Mouse (Mus musculus) liver (tissue): Measurements from ENCODE around the gene Atp1a4.
A peak's percentile ranks its signal among the peaks of the same experiment; 100 is the strongest.

Source experiments
- DNase-seq: peaks from one replicate; pipeline ENCODE4 v3.0.0-alpha.2; 2020; ENCODE audit warnings: mixed read lengths

Atp1a4 gene

DNA sequence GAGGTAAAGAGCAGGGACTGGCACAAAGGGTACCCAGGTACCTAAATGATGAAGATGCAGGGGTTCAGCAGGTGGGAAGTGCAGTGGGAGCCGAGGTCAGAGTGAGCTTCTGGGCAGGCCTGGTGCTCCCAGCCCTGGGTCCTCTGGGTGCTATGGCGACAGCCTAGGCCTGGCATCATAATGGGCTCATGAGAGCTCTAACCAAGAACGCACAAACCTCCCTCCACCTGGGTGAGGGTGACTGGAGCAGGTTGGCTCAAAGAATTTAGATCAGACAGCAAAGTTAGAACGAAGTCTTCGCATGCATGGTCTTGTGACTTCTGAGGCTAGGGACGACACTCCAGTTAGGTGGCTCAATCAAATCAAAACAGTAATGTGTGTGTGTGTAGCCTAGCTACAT is at the start of gene Atp1a4:
Gene Atp1a4, minus strand, starts transcription at position 101 of the 400 bp plus-strand sequence.
- DNase-seq = no peak

DNA sequence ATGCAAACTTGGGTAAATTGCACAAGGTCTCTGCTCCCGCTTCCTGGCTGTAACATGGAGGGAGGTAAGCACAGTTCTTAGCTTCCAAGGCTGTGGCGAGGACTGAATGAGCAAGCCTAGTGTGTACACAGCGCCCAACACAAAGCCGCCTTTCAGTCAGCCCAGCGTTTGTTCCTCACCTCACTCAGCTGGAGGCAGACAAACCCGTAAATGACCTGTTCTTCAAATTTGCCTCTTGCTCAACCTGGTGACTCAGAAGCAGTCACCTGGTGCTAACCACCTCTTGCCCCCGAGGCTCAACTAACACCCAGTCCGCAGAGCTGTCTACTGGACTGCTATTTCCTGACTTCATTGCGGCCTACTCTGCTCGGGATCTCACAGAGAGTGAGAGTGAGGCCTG is 49.7 kb upstream of the Atp1a4 start:
- DNase-seq = no peak

DNA sequence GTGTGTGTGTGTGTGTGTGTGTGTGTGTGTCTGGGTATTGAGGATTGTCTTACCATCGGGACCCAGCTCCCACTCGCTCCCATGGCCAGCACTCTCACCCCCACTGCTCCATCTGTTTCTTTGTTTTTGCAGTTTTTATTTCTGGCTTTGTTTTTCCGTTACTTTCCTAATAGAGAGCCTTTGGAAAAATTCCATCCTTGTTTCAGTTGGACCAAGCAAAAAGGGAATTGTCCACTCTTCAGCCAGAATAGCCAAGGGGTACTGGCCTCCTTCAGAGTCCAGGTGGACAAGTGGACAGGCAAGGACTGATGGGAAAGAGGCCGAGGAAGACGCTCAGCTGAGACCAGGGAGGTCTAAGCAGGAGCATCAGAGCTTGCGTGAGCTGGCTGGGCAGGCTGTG is 48.7 kb upstream of the Atp1a4 start:
- no peak for DNase-seq

DNA sequence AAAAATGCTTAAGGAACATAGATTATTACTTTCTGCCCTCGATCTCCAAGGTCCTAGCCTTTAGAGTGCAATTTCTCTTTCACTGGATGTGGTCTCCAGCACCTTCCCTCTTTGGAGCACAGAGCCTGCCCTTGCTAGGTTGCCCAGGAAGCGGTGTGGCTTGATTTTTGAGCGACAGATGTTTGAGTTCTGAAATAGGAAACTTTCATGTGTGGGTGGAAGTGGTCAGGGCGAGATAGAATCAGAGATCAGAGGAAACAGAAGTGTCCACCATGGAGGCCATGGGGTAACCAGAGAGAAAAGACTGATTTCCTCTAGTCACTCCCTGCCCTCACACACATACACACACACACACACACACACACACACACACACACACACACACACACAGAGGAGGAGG is 48.0 kb upstream of the Atp1a4 start:
- no peak for DNase-seq

DNA sequence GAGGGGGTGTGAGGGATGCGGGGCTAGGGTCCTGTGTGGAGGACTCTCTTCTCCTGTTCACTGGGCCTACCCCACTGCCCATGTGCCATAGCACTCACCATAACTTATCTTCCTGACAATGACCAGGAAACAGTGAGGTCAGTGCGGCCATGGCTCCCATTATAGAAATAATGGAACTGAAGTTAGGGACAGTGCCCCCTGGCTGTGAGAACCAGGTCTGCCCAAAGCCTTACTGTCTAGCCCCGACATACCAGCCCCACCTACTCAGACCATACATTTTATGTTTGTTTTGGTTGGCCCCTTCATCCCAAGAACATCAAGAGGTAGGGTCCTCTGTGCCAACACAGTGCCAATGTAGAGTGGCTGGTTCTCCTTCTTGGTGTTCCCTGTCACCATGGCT is 47.4 kb upstream of the Atp1a4 start:
- no peak for DNase-seq

DNA sequence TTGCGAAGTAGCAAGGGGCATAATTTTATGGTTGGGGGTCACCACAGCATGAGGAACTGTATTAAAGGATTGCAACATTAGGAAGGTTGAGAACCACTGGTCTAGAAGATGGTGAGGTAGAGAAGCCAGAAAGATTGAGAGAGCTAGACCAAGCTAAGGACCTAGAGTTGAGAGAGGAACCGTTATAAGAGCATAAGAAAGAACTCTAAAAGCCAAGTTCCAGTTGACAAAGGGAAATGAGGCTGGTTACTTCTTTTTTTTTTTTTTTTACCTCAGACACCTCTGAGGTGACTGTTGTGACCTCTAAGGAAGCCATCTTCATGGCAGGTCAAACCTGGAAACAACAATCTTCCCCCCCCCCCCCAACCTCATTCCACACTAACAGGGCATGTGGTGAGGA is 46.9 kb upstream of the Atp1a4 start:
- DNase-seq = no peak

DNA sequence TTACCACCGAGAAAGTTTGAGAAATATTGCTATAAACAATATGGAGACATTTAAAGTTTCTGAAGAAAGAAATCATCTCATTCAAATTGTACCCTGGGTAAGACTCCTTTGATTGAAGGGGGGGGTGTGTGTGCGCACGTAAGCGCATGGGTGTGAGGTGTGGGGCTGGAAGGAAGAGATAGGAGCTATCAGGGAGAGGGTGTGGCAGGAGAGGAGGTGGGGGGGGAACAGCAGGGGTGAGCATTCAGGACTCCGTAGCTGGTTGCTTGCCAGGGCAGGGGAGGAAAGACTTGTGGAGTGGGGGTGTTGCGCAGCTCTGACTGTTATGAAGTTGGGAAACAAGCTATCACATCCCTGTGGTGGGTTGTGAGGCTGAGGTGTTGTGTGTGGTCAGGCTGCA is 46.2 kb upstream of the Atp1a4 start:
- DNase-seq = peak; percentile 65

DNA sequence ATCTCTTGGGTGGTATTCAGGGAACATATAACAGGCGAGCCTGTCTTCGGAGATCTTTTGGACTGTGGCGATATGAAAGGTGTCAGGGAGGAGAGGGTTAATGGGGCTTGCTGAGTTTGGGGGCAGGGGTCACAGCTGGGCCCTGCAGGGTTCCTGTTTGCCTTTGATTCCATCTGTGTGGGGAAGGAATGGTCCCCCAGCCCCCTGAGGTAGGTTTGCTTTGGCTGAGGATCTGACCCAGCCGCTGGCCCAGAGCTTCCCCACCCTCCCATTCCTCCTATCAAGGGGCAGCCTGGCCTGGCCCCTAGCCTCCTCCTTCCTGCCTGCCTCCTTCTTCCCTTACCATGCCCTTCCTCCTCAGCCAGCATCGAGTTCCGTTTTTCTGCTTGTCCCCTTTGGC is 44.6 kb upstream of the Atp1a4 start:
- DNase-seq = no peak

DNA sequence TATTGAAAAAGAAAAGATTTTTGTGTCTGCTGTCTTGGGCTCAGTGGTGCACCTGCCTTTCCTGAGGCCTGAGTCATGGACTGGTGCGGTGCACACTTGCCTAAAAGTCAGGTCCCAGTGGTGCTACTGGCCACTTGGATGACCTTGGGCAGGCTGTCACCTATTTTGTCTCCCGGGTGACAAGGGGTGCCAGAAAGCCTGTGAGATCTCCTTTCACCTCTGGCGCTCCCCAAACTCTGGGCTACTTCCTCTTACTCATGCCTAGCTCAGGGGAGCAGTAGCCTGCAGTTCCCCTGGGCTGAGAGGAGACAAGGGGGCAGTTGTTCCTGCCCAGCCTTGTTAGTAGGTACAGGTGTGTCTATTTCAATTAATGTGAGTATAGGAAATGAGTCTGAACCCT is 44.1 kb upstream of the Atp1a4 start:
- DNase-seq = no peak

DNA sequence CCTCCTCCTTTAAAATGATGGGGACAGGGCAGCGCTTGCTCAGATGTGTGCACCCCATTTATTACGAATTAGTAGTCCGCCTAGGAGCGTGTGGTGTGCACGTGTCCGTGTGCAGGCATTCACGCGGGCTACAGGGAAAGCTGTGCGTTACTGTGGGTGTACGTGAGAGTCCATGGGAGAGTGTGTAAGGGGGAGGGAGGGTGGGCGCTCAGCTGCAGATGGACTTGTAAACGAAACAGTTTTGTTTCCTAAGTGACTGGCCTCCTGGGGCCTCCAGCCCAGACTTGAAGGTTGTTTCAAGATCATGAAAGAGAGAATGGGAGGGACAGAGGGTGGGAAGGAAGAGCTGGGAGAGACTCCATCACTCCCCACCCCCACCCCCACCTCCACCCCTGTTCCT is 43.0 kb upstream of the Atp1a4 start:
- no peak for DNase-seq

DNA sequence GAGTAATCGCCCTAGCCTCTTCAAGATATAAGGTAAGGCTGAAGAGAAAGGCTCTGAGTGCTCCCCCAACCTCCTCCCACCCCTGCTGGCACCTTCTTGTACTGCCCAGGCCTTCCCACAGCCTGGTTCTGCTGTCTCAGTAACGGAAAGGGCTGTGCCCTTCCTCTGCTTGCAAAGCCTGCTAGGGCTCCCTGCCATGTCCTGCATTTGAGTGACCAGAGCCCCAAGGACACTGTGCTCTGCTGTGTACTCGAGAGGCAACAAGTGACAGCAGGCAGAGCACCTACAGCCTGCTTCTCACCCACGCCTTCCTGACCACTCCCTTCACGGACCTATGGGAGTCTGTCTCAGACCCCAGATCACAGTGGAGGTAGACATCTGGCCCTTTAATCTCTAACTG is 42.0 kb upstream of the Atp1a4 start:
- DNase-seq = no peak

DNA sequence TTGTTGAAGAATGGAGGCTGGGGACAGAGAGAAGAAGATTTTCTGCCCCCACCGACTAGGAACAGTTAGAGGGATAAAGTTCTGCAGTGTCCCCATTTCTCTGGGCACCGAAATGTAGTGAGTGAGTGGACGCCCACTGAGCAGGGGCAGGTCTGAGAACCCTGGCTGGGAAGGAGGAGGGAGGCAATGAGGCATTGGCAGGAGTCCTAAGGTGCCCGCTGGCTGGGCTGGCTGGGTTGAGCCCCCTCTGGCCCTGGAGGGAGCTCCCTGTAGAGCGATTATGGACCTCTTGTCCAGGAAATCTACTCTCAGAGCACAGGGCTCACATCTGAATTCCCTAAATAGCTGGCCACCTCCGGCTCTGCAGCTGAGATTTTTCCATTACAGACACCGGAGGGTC is 41.3 kb upstream of the Atp1a4 start:
- no peak for DNase-seq

DNA sequence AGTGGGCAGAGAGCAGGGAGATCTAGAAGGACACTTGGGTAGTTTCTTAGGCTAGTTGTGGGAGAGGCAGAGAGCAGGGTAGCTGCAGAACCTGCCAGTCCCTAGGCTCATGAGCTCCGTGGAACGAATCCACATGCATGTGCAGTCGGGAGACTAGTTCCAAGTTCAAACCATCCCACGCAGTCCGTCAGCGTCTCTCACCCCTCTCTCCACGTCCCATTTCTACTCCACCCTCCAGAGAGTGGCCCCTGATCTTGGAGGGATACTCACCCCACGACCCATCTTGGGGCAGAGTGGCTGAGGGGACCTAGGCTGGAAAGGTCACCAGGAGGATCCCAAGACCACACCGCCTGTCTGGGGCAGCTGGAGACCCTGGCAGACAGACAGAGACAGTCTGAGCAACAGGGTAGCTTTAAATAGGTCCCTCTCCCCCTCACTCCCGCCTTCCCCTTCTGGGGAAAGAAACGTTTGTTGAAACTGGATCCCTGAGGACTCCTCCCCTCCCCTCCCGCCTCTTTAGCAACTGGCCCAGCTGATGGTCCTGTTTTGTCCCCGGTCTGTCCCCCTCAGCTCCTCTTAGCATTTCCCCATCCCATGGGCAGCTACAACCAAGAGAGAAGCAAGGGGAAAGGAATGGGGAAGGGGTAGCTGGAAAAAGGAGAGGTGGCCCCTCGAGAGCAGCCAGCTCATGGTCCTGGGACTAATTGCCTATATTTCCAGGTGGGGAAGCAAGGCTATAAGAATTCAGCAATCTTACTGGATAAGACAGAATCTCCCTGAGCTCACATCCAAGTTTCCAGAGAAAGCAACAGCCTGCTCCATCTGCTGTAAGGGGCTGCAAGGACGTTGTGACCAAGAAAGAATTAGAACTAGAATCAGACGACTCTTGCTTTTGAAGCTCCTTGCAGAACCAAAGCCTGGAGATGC is 39.7 kb upstream of the Atp1a4 start, which contains the start of gene Atp1a2:
Gene Atp1a2, minus strand, starts transcription at position 454 of the 927 bp plus-strand sequence.
- DNase-seq = no peak

DNA sequence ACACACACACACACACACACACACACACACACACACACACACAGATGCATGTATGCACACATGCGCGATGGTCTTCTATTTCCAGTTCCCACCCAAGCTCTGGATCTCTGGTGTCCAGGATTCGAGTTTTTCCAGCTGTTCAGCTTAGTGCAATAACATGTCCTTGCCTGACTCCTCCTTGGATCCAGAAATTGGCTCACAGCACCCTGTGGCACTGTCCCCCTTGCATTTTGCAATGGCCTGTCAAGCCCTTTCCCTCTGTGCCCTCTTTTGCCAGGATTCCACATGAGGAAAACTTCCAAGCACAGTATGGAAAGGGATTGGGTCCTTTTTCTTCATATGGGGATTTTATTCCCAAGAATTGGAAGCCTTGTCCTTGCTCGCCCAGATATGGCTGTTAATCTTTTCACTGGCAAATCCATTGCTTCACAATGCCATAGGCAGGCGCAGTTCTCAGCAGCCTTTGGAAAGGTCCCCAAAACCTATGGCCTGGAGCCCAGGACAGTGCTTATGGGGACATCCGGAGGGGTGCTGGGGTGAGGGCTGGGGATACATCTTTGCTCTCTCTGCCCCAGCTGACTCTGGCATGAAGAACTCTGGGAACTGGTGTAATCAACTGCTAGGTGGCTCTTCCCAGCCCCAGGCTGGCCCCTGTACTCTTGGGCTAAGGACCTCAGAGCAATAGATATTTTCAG is 38.7 kb upstream of the Atp1a4 start:
- no peak for DNase-seq

DNA sequence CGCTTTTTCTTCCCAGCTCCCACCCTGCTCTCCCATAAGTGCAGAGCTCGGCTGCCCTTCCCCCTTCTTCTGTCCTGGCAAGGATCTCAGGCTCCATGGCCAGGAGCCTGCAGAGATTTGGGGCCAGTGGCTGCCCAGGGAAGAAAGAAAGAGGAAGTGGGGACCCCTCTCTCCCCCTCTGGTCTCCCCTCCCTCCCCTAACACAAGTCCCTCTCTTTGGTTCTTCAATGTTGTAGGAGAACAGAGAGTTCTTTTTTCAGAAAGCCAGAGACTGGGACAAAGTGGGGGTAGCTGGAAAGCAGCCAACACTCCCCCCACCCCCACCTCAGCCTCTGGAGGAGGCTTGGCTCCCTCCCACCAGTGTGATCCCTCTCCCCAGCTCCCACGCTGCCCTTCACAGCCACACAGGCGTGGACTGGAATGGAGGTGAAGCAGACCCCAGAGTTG is 37.6 kb upstream of the Atp1a4 start:
- DNase-seq = no peak

DNA sequence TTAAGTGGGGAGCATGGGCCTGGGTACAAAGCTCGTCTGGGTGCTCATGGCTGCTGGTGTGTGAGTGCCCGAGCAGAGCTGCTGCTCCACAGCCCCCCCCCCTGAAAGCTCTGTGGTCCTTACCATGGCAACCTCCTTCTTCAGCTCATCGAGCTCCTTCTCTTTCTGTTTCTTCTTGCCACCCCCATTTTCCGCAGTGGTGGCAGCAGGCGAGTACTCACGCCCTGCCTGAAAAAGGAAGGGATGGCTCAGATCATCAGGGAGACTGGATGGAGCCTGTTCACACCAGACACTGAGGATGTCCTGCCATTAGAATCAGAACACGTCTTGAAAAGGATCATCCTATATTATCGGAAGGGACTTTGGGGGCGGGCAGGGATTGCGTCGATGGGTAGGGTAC is 35.2 kb upstream of the Atp1a4 start:
- DNase-seq = no peak

DNA sequence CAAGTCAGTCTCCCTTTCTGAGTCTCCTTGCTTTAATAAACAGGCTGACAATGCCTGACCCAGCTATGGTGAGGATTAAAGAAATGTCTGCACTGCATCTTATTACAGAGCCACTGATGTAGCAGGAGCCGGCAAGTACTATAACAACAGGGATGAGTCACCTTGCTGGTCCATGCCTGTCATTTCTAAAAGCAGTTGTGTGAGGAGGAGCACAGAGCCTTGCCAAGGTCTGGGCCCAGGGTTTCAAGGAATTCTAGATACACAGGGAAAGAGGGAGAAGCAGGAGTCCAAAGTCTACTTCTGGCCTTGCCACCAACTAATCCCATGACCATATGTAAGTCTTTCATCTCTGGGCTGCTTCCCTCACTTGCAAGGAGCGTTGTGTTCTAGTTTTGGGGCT is 34.7 kb upstream of the Atp1a4 start:
- no peak for DNase-seq

DNA sequence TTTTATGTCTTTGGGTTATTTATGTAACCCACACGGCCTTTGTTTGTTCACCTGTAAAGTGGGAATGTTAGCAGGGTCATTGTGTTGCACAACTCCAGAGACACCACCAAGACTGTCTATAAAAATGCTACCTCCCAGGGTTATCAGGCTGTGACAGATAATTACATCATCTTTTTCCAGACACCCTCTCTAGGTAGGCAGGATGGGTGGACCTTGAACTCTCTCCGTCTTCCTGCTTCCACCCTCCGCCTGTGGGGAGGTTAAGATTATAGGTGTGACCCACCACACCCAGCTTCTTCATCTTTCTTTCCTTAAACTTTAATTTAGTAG is 31.4 kb upstream of the Atp1a4 start:
- DNase-seq = no peak

DNA sequence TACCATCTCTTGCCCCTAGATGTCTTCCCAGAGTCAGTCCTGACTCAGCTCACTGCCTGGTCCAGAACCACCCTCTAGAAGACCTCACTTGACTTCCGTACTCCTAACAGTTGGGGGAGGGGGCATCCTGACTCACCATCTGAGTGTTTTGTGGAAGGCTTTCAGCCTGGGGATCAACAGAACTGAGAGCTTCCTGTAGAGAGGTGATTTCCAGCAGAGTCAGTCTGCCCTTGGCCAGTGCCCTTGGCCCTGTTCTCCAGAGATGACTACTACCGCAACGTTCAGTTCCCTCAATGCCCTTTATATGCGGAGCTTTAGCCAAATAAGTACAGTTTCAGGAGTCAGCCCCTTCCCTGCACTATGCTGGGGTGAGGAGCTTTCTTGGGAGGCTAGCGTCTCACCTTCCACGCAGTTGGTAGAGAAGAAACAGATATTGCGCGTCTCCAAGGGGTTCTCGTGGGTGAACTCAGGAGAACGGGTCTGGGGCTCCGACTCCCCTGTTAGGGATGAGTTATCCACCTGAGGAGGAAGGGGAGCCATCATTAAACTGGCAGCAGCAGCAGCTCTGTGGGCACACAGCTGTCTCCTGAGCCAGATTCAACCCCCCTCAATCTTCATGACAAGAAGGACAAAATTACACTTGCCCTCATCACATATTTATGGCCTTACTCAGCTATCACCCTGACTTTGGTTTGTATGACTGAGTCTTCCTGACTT is 30.8 kb upstream of the Atp1a4 start:
- DNase-seq = no peak

DNA sequence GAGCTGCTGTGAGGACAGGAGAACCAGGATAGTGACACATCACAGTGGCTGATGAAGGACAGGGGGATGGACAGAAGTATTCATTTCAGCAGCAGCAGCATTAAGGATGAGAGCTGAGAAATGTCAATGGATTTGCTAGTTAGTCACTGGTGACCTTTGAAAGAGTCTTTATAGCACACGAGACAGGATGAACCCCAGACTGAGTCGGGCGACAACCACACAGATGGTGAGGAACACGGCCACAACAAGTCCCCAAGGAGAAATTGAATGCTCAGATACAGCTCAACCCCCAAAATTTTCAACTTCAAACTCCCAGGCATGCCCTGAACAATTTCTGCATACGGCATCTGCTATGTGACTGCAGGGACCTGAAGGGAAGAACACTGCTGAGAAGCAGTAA is 28.5 kb upstream of the Atp1a4 start:
- no peak for DNase-seq

DNA sequence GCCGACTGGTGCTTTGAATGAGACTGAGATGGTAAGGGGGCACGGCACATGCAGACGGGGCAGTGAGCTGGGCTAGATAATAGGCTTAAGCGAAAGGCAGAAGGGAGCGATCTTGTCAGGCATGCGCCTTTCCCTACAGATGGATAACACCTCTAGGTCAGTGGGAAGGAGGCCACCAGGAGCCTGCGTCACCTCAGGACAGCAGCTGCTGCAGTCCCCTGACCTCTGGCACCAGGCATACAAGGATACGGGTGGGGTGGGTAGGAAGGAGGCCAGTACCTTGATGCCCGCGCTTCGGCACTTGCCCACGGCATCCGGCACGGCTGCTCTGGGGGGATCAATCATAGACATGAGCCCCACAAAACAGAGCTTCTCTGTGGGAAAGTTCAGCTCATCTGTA is 26.0 kb upstream of the Atp1a4 start:
- DNase-seq = no peak

DNA sequence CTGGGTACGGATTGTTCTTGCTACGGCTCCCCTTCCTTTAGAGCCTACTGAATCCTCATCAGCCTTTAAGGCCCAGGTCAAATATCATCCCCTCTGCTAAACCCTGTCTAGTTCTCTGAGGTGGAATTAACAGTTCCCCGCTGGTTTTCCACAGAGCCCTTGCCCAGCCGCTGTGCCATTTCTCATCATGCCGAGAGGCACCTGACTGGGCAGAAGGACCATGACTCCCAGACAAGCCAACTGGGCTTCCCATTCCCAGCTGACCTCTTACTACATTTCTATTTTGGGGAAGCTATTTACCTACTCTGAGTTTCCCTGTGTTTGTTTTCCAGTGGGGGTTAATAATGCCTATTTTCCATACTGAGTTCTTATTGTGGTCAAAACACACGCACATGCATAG is 24.9 kb upstream of the Atp1a4 start:
- no peak for DNase-seq

DNA sequence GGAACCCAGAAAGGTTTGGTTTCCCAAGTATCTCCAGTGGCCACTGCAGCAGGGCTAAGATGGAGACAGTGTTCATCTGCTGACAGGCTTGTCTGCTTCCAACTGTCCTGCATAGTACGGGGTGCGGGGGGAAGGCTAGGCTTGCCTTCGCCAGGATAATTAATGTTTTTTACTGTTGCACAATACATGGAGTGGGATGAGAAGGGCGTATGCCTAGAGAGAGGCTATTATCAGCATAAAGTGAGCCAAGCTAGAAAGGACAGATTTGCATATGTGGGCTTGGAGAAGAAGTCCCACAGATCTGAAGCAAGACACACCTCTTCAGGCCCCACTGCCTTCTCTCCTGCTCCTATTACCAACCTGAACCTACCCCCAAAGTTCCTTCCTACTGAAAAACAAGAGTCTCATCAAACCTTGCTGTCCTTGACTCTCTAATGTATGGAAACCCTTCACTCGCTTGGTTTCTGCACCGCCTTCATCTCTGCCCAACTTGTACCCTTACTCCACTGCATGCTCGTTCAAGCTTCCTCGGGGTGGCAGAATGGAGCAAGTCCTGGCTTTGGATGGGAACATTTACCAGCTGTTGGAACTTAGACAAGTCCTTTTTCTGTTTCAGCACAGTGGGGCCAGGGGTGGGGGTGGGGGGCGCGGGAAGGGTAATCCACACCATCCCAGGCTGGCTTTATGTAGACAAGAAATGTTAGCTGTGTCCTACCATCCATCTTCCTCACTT is 23.5 kb upstream of the Atp1a4 start:
- no peak for DNase-seq
